Mouse (Mus musculus): ENCODE measurements around the gene Sh3bgrl3. TPM values are rescaled to one million over a fixed set of nuclear protein-coding genes. Genes with fewer than 3 reads are reported as not detected.

The Sh3bgrl3 gene
- polyA plus RNA-seq, 1 experiment from 2014 or later: 312 TPM

DNA sequence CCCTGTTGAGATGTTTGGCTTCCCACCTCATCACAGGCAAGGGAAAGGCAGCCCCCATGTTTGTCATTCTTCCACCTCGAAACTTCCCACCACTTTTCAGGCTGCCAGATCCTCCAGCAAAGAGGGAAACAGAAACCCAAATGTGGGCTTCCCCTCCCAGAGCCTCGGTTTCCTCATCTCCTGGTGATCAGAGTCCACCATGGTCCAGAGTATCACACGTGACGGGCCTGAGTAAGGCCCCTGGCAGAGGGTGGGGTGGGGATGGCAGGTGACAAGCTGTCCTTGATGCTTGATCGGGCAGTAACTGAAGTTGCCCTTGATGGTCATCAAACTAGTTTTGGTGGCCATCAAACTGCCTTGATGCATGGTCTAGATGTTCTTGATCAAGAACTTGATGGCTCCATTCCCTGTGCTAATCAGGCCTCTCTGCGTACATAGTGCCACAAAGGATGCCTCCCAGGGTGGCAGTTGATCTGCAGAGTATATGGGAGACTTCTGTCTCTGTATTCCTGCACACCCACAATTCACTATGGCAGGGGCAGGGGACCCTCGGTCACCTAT, 34.5 kb downstream of the Sh3bgrl3 start:
- DNase-seq (ENCODE audit: low spot score, missing footprints) (no peak), ATAC-seq (ENCODE audit: low FRiP score) (no peak)
- Histone ChIP-seq H3K9ac (ENCODE audit: low read length) (no peak overlapping the region), H3K27ac (ENCODE audit: low read depth, low read length) (no peak overlapping the region), H3K4me2 (no peak overlapping the region), H3K9me3 (ENCODE audit: control insufficient read depth, low read length) (no peaks in the 10 kb centered on the region), H3K36me3 (ENCODE audit: control insufficient read depth, insufficient read depth, low read length) (no peaks in the 10 kb centered on the region), H3K4me3 (ENCODE audit: low read depth, low read length) (no peak overlapping the region), H3K4me1 (ENCODE audit: control insufficient read depth, insufficient read depth, low read length) (no peaks in the 10 kb centered on the region), H3K27me3 (ENCODE audit: control insufficient read depth, insufficient read depth, low read length) (no peaks in the 10 kb centered on the region)
- 87% methylated on average over 7 of the region's 7 CpGs for WGBS

DNA sequence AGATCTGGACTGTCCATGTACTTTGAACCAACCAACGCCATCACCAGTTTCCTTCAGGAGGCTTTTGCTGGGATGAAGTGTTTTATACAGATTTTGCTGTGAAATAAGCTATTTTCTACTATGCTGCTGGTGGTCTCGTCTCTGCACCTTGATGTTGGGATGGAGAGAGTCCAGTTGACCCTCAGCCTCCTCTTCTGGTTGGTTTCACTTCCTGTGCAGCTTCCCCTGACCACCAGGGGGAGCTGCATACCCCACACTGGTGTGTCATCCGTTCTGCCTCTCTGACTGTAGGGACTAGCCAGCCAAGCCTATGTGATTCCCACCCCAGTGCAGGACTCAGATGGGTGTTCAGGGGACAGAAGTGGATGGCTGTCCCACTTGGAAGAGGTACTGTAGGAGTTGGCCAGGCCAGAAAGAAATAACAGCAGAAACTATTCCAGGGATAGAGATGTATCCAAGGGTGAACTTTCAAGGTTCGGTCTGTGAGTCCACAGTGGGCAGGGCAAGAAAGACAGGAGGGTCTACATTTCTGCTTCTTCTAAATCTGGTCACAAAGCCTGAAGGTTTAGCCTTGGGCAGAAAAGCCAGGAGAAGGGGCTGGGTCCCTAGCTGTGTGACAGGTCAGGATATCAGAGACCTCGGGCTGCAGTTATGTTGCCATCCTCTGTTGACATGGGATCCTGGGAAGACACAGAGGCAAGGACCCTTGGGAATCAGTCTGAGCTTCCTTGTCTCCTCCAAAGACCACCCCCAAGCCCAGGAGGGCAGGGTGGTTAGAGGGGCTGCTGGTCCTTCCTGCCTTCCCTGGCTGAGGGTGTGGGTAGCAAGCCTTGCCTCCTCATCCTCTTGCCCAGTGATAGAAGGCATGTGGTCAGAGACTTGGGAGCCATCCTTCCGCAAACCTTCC, 36.0 kb downstream of the Sh3bgrl3 start:
- DNase-seq (ENCODE audit: low spot score, missing footprints): peak; percentile 88
- H3K4me2 ChIP-seq: no peak overlapping the region
- no peak for ATAC-seq (ENCODE audit: low FRiP score)

DNA sequence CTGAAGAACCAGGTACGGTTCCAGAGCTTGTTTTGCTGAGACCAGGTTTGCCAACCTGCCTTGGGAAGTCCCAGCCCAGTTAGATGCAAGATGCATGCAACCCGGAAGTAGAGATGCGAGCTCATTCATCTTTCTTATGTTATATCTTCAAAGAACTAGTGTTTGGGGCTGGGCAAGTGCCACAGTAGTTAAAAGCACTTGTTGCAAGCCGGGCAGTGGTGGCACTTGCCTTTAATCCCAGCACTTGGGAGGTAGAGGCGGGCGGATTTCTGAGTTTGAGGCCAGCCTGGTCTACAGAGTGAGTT, 37.4 kb downstream of the Sh3bgrl3 start:
- Histone ChIP-seq H3K4me2 (no peak overlapping the region), H3K9ac (ENCODE audit: low read length) (no peak overlapping the region), H3K27me3 (ENCODE audit: control insufficient read depth, insufficient read depth, low read length) (no peaks in the 10 kb centered on the region), H3K36me3 (ENCODE audit: control insufficient read depth, insufficient read depth, low read length) (no peaks in the 10 kb centered on the region), H3K4me1 (ENCODE audit: control insufficient read depth, insufficient read depth, low read length) (no peaks in the 10 kb centered on the region), H3K27ac (ENCODE audit: low read depth, low read length) (no peak overlapping the region), H3K9me3 (ENCODE audit: control insufficient read depth, low read length) (no peaks in the 10 kb centered on the region), H3K4me3 (ENCODE audit: low read depth, low read length) (no peak overlapping the region)
- ATAC-seq (ENCODE audit: low FRiP score) (no peak), DNase-seq (ENCODE audit: low spot score, missing footprints) (no peak)
- 84% methylated on average over 6 of the region's 6 CpGs for WGBS

More for the DNA sequence above, 36.0 kb downstream of the Sh3bgrl3 start:
- Histone ChIP-seq H3K27me3 (ENCODE audit: control insufficient read depth, insufficient read depth, low read length) (no peaks in the 10 kb centered on the region), H3K36me3 (ENCODE audit: control insufficient read depth, insufficient read depth, low read length) (no peaks in the 10 kb centered on the region), H3K27ac (ENCODE audit: low read depth, low read length) (no peak overlapping the region), H3K4me3 (ENCODE audit: low read depth, low read length) (no peak overlapping the region), H3K9ac (ENCODE audit: low read length) (no peak overlapping the region), H3K9me3 (ENCODE audit: control insufficient read depth, low read length) (no peaks in the 10 kb centered on the region), H3K4me1 (ENCODE audit: control insufficient read depth, insufficient read depth, low read length) (no peaks in the 10 kb centered on the region)
- WGBS: 72% methylated on average over 6 of the region's 6 CpGs

DNA sequence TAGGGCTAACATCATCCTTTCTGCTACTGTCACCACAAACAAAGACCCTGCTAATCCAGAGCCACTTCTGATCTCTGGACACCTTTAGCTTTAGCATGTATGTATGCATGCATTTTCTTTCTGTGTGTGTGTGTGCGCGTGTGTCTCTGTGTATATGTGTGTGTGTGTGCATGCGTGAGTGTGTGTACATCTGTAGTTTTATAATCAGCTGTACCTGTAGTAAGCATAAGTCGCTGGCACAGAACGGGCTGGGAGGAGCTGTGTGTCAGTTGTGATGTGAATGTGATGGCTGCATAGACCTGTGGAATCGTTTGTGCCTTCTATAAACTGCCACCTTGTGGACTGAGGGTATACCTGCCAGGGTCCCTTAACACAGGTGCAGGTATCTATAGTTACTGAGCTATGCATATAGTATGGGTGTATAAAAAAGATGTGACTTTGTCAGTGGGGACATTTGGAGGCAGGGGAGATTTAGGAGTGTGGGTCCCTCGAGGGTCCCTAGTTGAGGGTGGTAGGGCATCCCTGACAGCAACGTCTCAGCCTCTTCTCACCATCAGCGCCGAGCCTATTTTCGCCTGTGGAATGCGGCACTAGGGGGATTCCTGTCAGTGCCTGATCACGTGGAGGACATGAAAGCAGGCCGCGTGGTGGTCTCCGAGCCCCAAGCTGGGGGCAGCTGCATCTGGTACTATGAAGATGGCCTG, 37.9 kb downstream of the Sh3bgrl3 start:
- Histone ChIP-seq H3K27me3 (ENCODE audit: control insufficient read depth, insufficient read depth, low read length) (no peaks in the 10 kb centered on the region), H3K36me3 (ENCODE audit: control insufficient read depth, insufficient read depth, low read length) (no peaks in the 10 kb centered on the region), H3K9me3 (ENCODE audit: control insufficient read depth, low read length) (no peaks in the 10 kb centered on the region), H3K9ac (ENCODE audit: low read length) (no peak overlapping the region), H3K4me3 (ENCODE audit: low read depth, low read length) (no peak overlapping the region), H3K4me1 (ENCODE audit: control insufficient read depth, insufficient read depth, low read length) (no peaks in the 10 kb centered on the region), H3K4me2 (no peak overlapping the region), H3K27ac (ENCODE audit: low read depth, low read length) (no peak overlapping the region)
- no peak for DNase-seq (ENCODE audit: low spot score, missing footprints)
- ATAC-seq (ENCODE audit: low FRiP score): no peak
- WGBS: 88% methylated on average over 16 of the region's 16 CpGs

DNA sequence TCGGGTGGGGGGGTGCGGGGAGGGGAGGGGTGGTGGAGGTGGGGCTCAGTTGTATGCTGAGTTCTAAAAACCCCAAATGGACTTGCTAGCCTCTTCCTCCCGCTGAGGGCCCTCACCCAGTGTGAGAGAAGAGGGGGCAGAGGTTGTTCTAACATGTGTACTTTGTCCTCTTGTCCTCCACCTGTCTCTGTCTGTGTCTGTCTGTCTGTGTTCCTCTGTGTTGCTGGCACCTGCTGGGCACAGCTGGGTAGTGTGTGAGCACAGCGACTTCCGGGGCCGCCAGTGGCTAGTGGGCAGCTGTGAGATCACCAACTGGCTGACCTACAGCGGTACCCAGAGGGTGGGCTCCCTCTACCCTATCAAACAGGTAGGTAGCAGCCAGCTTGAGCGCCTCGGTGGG, 39.6 kb downstream of the Sh3bgrl3 start:
- no peak for DNase-seq (ENCODE audit: low spot score, missing footprints)
- Histone ChIP-seq H3K4me1 (ENCODE audit: control insufficient read depth, insufficient read depth, low read length) (no peaks in the 10 kb centered on the region), H3K27ac (ENCODE audit: low read depth, low read length) (no peak overlapping the region), H3K36me3 (ENCODE audit: control insufficient read depth, insufficient read depth, low read length) (no peaks in the 10 kb centered on the region), H3K9ac (ENCODE audit: low read length) (no peak overlapping the region), H3K4me2 (no peak overlapping the region), H3K27me3 (ENCODE audit: control insufficient read depth, insufficient read depth, low read length) (no peaks in the 10 kb centered on the region), H3K4me3 (ENCODE audit: low read depth, low read length) (no peak overlapping the region), H3K9me3 (ENCODE audit: control insufficient read depth, low read length) (no peaks in the 10 kb centered on the region)
- WGBS: 86% methylated on average over 9 of the region's 9 CpGs
- ATAC-seq (ENCODE audit: low FRiP score): no peak

DNA sequence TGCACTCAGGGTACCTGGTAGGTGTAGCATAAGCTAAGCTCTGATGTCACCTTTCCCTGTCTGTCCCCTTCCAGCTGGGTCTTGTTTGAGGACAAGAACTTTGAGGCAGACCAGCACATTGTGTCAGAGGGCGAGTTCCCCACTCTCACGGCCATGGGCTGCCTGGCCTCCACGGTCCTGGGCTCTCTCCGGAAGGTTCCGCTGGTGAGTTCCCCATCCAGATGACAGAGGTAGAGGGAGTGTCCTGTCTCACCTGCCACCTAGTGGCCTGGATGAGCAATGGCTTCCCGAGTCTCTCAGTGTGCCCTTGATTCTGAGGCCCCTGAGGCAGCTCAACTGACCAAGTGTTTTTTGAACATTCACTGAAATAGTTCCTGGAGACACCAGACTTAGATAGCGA, 41.2 kb downstream of the Sh3bgrl3 start:
- H3K9ac ChIP-seq (ENCODE audit: low read length): no peak overlapping the region
- H3K4me1 ChIP-seq (ENCODE audit: control insufficient read depth, insufficient read depth, low read length): no peaks in the 10 kb centered on the region
- DNase-seq (ENCODE audit: low spot score, missing footprints): peak; percentile 85
- no peak overlapping the region for H3K4me3 ChIP-seq (ENCODE audit: low read depth, low read length)
- H3K4me2 ChIP-seq: no peak overlapping the region
- WGBS: 46% methylated on average over 7 of the region's 7 CpGs
- H3K36me3 ChIP-seq (ENCODE audit: control insufficient read depth, insufficient read depth, low read length): no peaks in the 10 kb centered on the region
- no peaks in the 10 kb centered on the region for H3K9me3 ChIP-seq (ENCODE audit: control insufficient read depth, low read length)
- peak; percentile 46; the same call in 1 of the 2 replicates for ATAC-seq (ENCODE audit: low FRiP score)
- no peak overlapping the region for H3K27ac ChIP-seq (ENCODE audit: low read depth, low read length)
- H3K27me3 ChIP-seq (ENCODE audit: control insufficient read depth, insufficient read depth, low read length): no peaks in the 10 kb centered on the region

DNA sequence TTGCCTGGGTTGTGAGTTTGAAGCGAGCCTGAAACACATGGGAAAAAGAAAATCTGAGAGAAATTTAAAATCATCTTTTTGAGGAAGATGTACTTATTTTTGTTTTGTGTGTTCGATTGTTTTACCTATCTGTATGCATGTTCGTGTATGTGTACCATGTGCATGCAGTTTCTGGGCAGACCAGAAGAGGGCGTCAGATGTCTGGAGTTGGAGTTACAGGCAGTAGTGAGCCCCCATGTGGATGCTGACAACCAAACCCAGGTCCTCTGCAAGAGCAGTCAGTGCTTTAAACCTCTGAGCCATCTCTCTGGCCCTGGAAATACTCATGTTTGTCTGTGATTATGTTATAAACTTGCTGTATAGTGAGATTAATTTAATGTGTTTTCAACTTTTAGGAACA, 43.6 kb downstream of the Sh3bgrl3 start:
- WGBS: 85% methylated on average over 4 of the region's 4 CpGs
- DNase-seq (ENCODE audit: low spot score, missing footprints) (peak; percentile 76), ATAC-seq (ENCODE audit: low FRiP score) (no peak)
- H3K27ac ChIP-seq (ENCODE audit: low read depth, low read length): no peak overlapping the region
- no peak overlapping the region for H3K4me2 ChIP-seq
- H3K27me3 ChIP-seq (ENCODE audit: control insufficient read depth, insufficient read depth, low read length): peaks cover 9% of the 10 kb centered on the region; the same call in 1 of the 2 replicates
- peaks cover 6% of the 10 kb centered on the region for H3K4me1 ChIP-seq (ENCODE audit: control insufficient read depth, insufficient read depth, low read length)
- no peak overlapping the region for H3K4me3 ChIP-seq (ENCODE audit: low read depth, low read length)
- H3K9ac ChIP-seq (ENCODE audit: low read length): no peak overlapping the region
- H3K36me3 ChIP-seq (ENCODE audit: control insufficient read depth, insufficient read depth, low read length): no peaks in the 10 kb centered on the region
- H3K9me3 ChIP-seq (ENCODE audit: control insufficient read depth, low read length): no peaks in the 10 kb centered on the region

DNA sequence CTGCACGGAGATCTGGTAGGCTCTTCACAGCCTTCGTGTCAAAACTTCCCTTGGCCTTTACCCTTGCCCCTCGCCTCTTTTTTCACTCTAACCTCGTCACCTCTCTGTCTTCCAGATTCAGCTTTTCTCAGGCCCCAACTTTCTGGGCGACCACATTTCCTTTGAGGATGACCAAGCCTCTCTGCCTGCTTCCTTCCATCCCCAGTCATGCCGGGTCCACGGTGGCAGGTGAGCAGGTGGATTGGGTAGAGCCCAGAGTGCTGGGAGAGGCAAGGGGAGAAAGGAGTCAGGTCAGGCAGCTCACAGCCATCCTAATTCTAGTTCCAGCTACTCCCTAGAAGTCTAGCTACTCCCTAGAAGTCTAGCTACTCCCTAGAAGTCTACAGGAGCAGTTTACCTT, 46.1 kb downstream of the Sh3bgrl3 start:
- H3K27ac ChIP-seq (ENCODE audit: low read depth, low read length): no peak overlapping the region
- H3K27me3 ChIP-seq (ENCODE audit: control insufficient read depth, insufficient read depth, low read length): peaks cover 9% of the 10 kb centered on the region; the same call in 1 of the 2 replicates
- no peak for DNase-seq (ENCODE audit: low spot score, missing footprints)
- peak overlapping the region; percentile 76 for H3K4me2 ChIP-seq
- H3K9me3 ChIP-seq (ENCODE audit: control insufficient read depth, low read length): no peaks in the 10 kb centered on the region
- WGBS: 15% methylated on average over 7 of the region's 7 CpGs
- H3K36me3 ChIP-seq (ENCODE audit: control insufficient read depth, insufficient read depth, low read length): no peaks in the 10 kb centered on the region
- peak overlapping the region; percentile 35; the same call in 1 of the 2 replicates for H3K4me3 ChIP-seq (ENCODE audit: low read depth, low read length)
- no peak for ATAC-seq (ENCODE audit: low FRiP score)
- no peak overlapping the region for H3K9ac ChIP-seq (ENCODE audit: low read length)
- H3K4me1 ChIP-seq (ENCODE audit: control insufficient read depth, insufficient read depth, low read length): peaks cover 6% of the 10 kb centered on the region
